Comparison of ENCODE assay signal across 14 mouse cellular contexts in genomic region chr13:57636196-57637015, GRCm38 (mm10).
DNase-seq lines count a peak whose midpoint lies in the region; ATAC-seq and TF ChIP-seq lines count a peak whose summit lies in the region.
"Had no signal": no experiment of that assay in that cellular context is flagged by ENCODE, and none has a peak within 500 bp of the region (broad histone marks: within the 10 kb centered on the region; RNA-seq: fewer than 3 reads in every experiment).

No protein-coding gene starts in this region.

- H3K9me3 ChIP-seq in embryonic facial prominence, embryonic 14.5 days (ENCODE audit: control insufficient read depth, low read length), result no peaks in the 10 kb centered on the region
- no peaks in the 10 kb centered on the region for H3K9me3 ChIP-seq in embryonic facial prominence, embryonic 10.5 days
- H3K9me3 ChIP-seq in hindbrain, embryonic 14.5 days (ENCODE audit: control insufficient read depth, low read length), result no peaks in the 10 kb centered on the region
- H3K9me3 ChIP-seq in hindbrain, postnatal 0 days (ENCODE audit: low read length), result no peaks in the 10 kb centered on the region
- H3K9me3 ChIP-seq in hindbrain, embryonic 15.5 days, result no peaks in the 10 kb centered on the region
- no peaks in the 10 kb centered on the region for H3K9me3 ChIP-seq in liver, embryonic 11.5 days (ENCODE audit: control insufficient read depth, low read length)
- H3K9me3 ChIP-seq: heart, embryonic 10.5 days; liver, embryonic 13.5 days; lung, embryonic 15.5 days had no signal

- no peaks in the 10 kb centered on the region for H3K27me3 ChIP-seq in embryonic facial prominence, embryonic 14.5 days (replicated peaks; ENCODE audit: control insufficient read depth, insufficient read depth, low read length)
- no peaks in the 10 kb centered on the region for H3K27me3 ChIP-seq in embryonic facial prominence, embryonic 10.5 days (replicated peaks; ENCODE audit: low read depth, poor library complexity, severe bottlenecking)
- no peaks in the 10 kb centered on the region for H3K27me3 ChIP-seq in hindbrain, embryonic 14.5 days (ENCODE audit: control insufficient read depth, insufficient read depth, low read length)
- H3K27me3 ChIP-seq in hindbrain, postnatal 0 days (ENCODE audit: insufficient read depth, low read length), result no peaks in the 10 kb centered on the region
- no peaks in the 10 kb centered on the region for H3K27me3 ChIP-seq in hindbrain, embryonic 15.5 days
- no peaks in the 10 kb centered on the region for H3K27me3 ChIP-seq in liver, embryonic 11.5 days (replicated peaks; ENCODE audit: control insufficient read depth, insufficient read depth, low read length)
- H3K27me3 ChIP-seq: lung, embryonic 15.5 days had no signal

- H3K4me2 ChIP-seq in embryonic facial prominence, embryonic 14.5 days (ENCODE audit: low read depth, low read length), result no peak overlapping the region
- H3K4me2 ChIP-seq in hindbrain, embryonic 14.5 days (replicated peaks), result no peak overlapping the region
- no peak overlapping the region for H3K4me2 ChIP-seq in hindbrain, postnatal 0 days (ENCODE audit: low read depth, low read length)
- H3K4me2 ChIP-seq in hindbrain, embryonic 15.5 days, result no peak overlapping the region
- no peak overlapping the region for H3K4me2 ChIP-seq in liver, embryonic 11.5 days
- H3K4me2 ChIP-seq: liver, embryonic 13.5 days; lung, embryonic 15.5 days had no signal

- WGBS in embryonic facial prominence, embryonic 14.5 days, result 74% methylated on average over 10 of the region's 10 CpGs
- 80% methylated on average over 10 of the region's 10 CpGs for WGBS in embryonic facial prominence, embryonic 10.5 days
- 50% methylated on average over 10 of the region's 10 CpGs for WGBS in hindbrain, embryonic 14.5 days
- WGBS in hindbrain, postnatal 0 days, result 47% methylated on average over 10 of the region's 10 CpGs
- WGBS in hindbrain, embryonic 15.5 days, result 44% methylated on average over 10 of the region's 10 CpGs
- WGBS in liver, embryonic 11.5 days, result 80% methylated on average over 10 of the region's 10 CpGs

- ATAC-seq in embryonic facial prominence, embryonic 14.5 days (ENCODE audit: low read depth), result 0 out of 2 replicates have a peak, but pooled peaks have one; percentile 55
- ATAC-seq in hindbrain, embryonic 14.5 days (ENCODE audit: low FRiP score), result peak; percentile 39; the same call in 1 of the 2 replicates
- ATAC-seq in hindbrain, postnatal 0 days, result no peak
- ATAC-seq in hindbrain, embryonic 15.5 days (ENCODE audit: low FRiP score, low read depth), result no peak
- ATAC-seq in liver, embryonic 11.5 days (replicated peaks; ENCODE audit: low FRiP score), result no peak

- no peak for TF ChIP-seq CTCF in hindbrain, postnatal 0 days (IDR thresholded peaks at IDR 0.05; ENCODE audit: low read depth)

- H3K4me3 ChIP-seq in embryonic facial prominence, embryonic 14.5 days (ENCODE audit: low read depth, low read length), result no peak overlapping the region
- H3K4me3 ChIP-seq in embryonic facial prominence, embryonic 10.5 days, result no peak overlapping the region
- no peak overlapping the region for H3K4me3 ChIP-seq in hindbrain, embryonic 14.5 days (replicated peaks; ENCODE audit: low read length)
- H3K4me3 ChIP-seq in hindbrain, postnatal 0 days (ENCODE audit: low read length), result no peak overlapping the region
- H3K4me3 ChIP-seq in hindbrain, embryonic 15.5 days, result no peak overlapping the region
- no peak overlapping the region for H3K4me3 ChIP-seq in liver, embryonic 11.5 days (ENCODE audit: low read depth, low read length)
- H3K4me3 ChIP-seq: heart, embryonic 10.5 days; liver, embryonic 13.5 days; lung, embryonic 15.5 days had no signal

- H3K27ac ChIP-seq in embryonic facial prominence, embryonic 14.5 days (replicated peaks; ENCODE audit: low read depth, low read length), result no peak overlapping the region
- H3K27ac ChIP-seq in embryonic facial prominence, embryonic 10.5 days (replicated peaks), result no peak overlapping the region
- H3K27ac ChIP-seq in hindbrain, embryonic 14.5 days, result peak overlapping the region; percentile 65
- H3K27ac ChIP-seq in hindbrain, postnatal 0 days, result no peak overlapping the region
- 0 out of 2 replicates have a peak overlapping the region, but pooled peaks have one; percentile 40 for H3K27ac ChIP-seq in hindbrain, embryonic 15.5 days (replicated peaks)
- no peak overlapping the region for H3K27ac ChIP-seq in liver, embryonic 11.5 days (ENCODE audit: low read depth, low read length)
- H3K27ac ChIP-seq: heart, embryonic 10.5 days; liver, embryonic 13.5 days; lung, embryonic 15.5 days had no signal

- no peak for DNase-seq in embryonic facial prominence, embryonic 14.5 days (ENCODE audit: low spot score)
- no peak for DNase-seq in embryonic facial prominence, embryonic 10.5 days (ENCODE audit: low spot score)
- no peak for DNase-seq in hindbrain, embryonic 14.5 days (ENCODE audit: low spot score)
- DNase-seq in hindbrain, postnatal 0 days (ENCODE audit: low spot score), result no peak
- peak; percentile 54 for DNase-seq in brain, adult 2 months (ENCODE audit: low read depth, low spot score)
- DNase-seq in liver, embryonic 11.5 days (ENCODE audit: low spot score), result no peak
- DNase-seq in layer of hippocampus, adult 8-10 months (ENCODE audit: low spot score in 2 of 2), result no peak
- DNase-seq: gastrocnemius, postnatal 14 days; heart, postnatal 10 days; liver, embryonic 13.5 days; thymus, adult 18-20 months had no signal

- no peak overlapping the region for H3K9ac ChIP-seq in embryonic facial prominence, embryonic 14.5 days (ENCODE audit: low read depth, low read length)
- H3K9ac ChIP-seq in hindbrain, embryonic 14.5 days, result no peak overlapping the region
- H3K9ac ChIP-seq in hindbrain, postnatal 0 days (replicated peaks; ENCODE audit: low read length), result no peak overlapping the region
- H3K9ac ChIP-seq in hindbrain, embryonic 15.5 days, result no peak overlapping the region
- H3K9ac ChIP-seq in liver, embryonic 11.5 days (ENCODE audit: low read depth, low read length), result no peak overlapping the region
- H3K9ac ChIP-seq: liver, embryonic 13.5 days; lung, embryonic 15.5 days had no signal

- H3K4me1 ChIP-seq in embryonic facial prominence, embryonic 14.5 days (ENCODE audit: control insufficient read depth, insufficient read depth, low read length), result no peaks in the 10 kb centered on the region
- no peaks in the 10 kb centered on the region for H3K4me1 ChIP-seq in embryonic facial prominence, embryonic 10.5 days
- peaks cover 11% of the 10 kb centered on the region for H3K4me1 ChIP-seq in hindbrain, embryonic 14.5 days (replicated peaks; ENCODE audit: control insufficient read depth, insufficient read depth, low read length)
- H3K4me1 ChIP-seq in hindbrain, postnatal 0 days (ENCODE audit: insufficient read depth, low read length), result no peaks in the 10 kb centered on the region
- peaks cover 22% of the 10 kb centered on the region; the same call in 1 of the 2 replicates for H3K4me1 ChIP-seq in hindbrain, embryonic 15.5 days (replicated peaks)
- H3K4me1 ChIP-seq in liver, embryonic 11.5 days (replicated peaks; ENCODE audit: control insufficient read depth, insufficient read depth, low read length), result no peaks in the 10 kb centered on the region
- H3K4me1 ChIP-seq: lung, embryonic 15.5 days had no signal

- no peaks in the 10 kb centered on the region for H3K36me3 ChIP-seq in embryonic facial prominence, embryonic 14.5 days (ENCODE audit: control insufficient read depth, insufficient read depth, low read length)
- H3K36me3 ChIP-seq in embryonic facial prominence, embryonic 10.5 days (replicated peaks), result no peaks in the 10 kb centered on the region
- H3K36me3 ChIP-seq in hindbrain, embryonic 14.5 days (replicated peaks; ENCODE audit: control insufficient read depth, insufficient read depth), result no peaks in the 10 kb centered on the region
- no peaks in the 10 kb centered on the region for H3K36me3 ChIP-seq in hindbrain, postnatal 0 days (ENCODE audit: insufficient read depth, low read length)
- H3K36me3 ChIP-seq in hindbrain, embryonic 15.5 days, result no peaks in the 10 kb centered on the region
- no peaks in the 10 kb centered on the region for H3K36me3 ChIP-seq in liver, embryonic 11.5 days (ENCODE audit: control insufficient read depth, insufficient read depth, low read length)
- H3K36me3 ChIP-seq: heart, embryonic 10.5 days; liver, embryonic 13.5 days; lung, embryonic 15.5 days had no signal

Comparison
In these comparisons a context has a peak if more than half of its experiments do, and no peak if none do; other contexts are left out.
1. ATAC-seq: peak in embryonic facial prominence, embryonic 14.5 days (single experiment) and hindbrain, embryonic 14.5 days (single experiment); none in hindbrain, postnatal 0 days (single experiment), hindbrain, embryonic 15.5 days (single experiment) and liver, embryonic 11.5 days (single experiment).
2. H3K27ac ChIP-seq: peak in hindbrain, embryonic 14.5 days (single experiment) and hindbrain, embryonic 15.5 days (single experiment); none in embryonic facial prominence, embryonic 14.5 days (single experiment), embryonic facial prominence, embryonic 10.5 days (single experiment), hindbrain, postnatal 0 days (single experiment) and liver, embryonic 11.5 days (single experiment).